Mouse (Mus musculus): ENCODE data around the gene Rmdn3.

The Rmdn3 gene

GRCm38 (mm10) chr2:119156681-119157572 is at the start of gene Rmdn3:
TSS of gene Rmdn3 (minus strand) at chr2:119157034.
- DNase-seq = peak; percentile 94

GRCm38 (mm10) chr2:119203871-119204460 is 47.1 kb upstream of the Rmdn3 start:
- no peak for DNase-seq

DNA sequence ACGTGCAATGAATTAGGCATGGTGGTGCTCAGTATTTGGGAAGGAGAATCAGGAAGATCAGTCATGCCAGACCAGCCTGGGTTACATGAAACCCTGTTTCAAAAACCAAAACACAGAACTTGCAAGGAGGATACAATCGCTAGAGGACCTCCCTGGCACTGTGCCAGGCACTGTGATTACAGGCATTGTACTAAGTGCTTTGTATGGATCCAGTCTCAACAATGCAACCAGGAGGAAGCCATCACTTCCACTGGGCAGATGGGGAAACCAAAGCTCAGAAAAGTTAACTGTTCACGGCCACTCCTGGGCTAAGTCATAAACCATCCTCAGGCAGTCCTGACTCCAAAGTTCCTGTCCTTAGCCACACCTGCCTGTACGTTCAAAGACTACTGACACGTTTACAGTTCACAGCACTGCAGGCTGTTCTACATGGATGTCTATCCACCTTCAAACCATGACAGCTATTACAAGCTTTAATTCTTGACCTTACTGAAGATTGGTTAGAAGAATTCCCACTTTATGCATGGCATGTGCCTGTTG is 46.1 kb upstream of the Rmdn3 start:
- DNase-seq = no peak

DNA sequence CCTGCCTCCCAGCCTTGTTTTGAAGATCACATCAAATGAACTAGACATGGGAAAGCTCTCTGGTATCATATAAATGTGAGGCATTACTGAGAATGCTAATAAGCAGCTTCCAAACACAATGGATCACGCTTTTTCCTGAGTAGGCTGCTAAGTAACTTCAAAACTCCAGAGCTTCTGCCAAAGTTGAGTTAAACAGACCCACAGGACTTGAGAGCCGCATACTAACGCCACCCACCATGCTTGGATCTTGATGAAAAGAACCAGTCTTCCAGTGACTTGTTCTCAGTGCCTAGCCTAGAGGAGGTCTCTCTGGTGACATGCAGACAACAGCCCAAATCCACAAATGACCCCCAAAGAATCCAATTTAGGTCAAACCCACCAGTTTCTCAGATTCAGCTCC is 42.1 kb upstream of the Rmdn3 start:
- DNase-seq = no peak

DNA sequence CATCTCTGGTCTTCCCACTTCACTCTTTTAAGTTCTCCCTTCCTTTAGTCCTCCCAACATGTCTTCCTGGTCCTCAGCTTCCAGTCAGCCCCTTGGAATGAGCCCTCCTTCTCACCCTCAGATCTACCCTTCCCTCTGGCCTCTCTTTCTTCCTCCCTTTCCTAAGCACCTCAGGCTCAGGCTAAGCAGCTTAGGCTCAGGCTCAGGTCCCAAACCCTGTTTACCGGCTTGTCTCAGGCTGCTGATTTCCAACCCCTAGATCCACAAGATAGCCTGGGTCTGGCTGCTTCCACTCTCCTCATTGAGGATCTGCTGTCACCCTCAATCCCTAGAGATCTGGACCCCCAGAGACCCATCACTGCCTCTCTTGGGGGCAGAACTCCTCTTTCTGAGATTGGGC is 41.2 kb upstream of the Rmdn3 start:
- no peak for DNase-seq

DNA sequence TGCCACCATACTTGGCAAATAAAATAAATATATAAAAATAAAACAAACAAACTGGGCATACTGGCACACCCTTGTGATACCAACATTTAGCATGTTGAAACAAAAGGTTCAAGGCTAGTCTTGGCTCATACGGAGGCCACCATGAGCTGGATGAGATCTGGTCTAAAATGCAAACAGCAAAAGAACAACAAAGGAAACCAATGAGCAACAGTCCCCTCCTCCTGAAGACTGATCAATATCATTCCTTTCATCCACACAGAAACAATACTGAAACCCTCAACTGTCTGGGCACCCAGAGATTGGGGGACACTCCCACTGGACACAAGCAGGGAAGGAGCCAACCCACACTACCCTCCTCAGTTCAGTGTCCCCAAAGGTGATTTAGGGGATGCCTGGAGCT is 40.7 kb upstream of the Rmdn3 start:
- no peak for DNase-seq

DNA sequence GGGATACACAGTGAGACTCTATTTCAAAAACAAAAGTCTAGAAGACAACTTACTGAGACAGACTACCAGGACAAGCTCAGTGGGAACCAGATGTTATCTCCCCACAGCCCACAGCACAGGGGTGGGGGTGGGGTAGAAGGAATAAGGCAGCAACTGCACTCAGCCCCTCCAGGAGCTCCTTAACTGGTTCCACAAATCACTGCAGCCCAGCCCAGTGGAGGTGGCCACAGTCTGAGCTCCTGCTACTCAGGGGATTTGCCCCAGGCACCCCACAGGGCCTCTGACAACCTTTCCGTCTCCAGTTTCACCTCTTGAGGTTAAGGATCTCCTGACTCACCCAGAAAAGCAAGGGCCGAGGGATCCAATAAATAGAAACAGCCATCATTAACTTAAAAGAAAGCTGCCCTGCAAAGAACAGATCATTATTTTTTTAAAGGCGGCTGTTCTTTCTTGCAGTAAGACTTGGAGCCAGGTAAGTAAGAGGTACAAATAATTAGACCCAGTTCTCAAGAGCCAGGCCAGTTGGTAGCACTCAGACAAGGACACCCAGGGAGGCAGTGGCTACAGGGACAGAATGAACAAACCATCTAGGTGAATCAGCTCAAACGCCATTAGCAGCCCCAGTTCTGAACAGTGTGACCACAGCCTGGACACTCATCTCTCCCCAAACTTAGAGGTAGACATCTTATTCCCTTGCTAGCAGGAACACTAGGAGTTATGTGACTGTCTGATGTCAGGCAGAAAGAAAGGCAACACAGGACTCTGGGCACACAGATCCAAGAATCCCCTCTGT is 39.7 kb upstream of the Rmdn3 start:
- no peak for DNase-seq

DNA sequence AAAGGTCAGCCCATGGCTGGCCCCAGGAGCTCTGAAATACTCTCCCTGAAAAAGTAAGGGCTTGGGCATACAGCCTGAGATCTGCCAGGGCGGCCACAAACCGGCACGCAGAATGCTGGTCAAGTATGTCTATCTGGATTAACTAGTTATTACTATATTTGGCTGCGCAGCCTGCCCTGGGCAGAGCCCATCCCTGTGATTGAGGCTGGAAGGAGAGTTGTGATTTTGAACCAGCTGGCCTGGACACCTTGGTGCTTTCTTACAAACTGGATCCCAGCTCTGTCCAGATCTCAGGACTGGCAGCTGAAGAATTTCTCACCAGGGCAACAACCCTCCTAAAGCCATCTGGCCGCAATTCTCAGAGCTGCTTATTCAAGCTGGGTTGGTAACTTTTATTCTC is 37.3 kb upstream of the Rmdn3 start:
- DNase-seq = no peak

DNA sequence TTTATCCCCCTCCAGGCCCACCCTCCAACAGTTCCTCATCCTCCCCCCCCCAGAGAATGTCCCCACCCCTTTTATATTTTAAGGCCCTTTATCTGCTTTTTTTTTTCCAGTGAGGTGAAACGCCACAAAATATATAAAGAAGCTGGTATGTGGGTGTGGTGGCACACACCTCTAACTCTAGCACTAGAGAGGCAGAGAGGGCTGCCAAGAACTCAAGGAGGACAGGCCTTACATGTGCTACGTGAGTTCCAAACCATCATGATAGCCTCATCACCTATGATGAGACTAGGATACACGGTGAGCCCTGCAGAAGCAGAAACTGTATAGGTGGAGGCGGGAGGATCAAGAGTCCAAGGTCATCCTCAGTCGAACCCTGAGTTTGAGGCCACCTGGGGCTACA is 34.1 kb upstream of the Rmdn3 start:
- DNase-seq = no peak

GRCm38 (mm10) chr2:119189029-119189710 is 32.3 kb upstream of the Rmdn3 start:
- peak; percentile 85 for DNase-seq

- DNase-seq = no peak
Observed at GRCm38 (mm10) chr2:119182914-119183313, 26.1 kb upstream of the Rmdn3 start.

- no peak for DNase-seq
Observed at GRCm38 (mm10) chr2:119177384-119177939, 20.6 kb upstream of the Rmdn3 start.

- DNase-seq = no peak
Observed at GRCm38 (mm10) chr2:119176761-119177160, 19.9 kb upstream of the Rmdn3 start.

DNA sequence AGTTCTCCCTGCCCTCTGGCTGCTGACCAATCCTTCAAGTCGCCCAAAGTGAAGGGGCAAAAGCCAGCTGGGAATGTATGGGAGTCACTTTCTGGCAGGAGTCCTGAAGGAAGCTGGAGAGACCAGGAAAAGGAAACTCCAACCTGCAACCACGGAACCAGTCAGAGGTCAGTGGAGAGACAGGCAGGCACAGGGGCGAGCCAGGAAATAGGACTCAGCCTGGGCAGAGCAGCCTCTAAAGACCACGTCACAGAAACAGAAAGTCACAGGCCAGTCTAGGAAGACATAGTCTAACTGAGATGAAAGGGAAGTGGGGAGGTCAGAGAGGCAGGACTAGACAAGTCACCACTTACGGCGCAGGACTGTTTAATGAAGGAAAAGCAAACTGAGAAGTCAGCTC is 18.8 kb upstream of the Rmdn3 start:
- DNase-seq = no peak

DNA sequence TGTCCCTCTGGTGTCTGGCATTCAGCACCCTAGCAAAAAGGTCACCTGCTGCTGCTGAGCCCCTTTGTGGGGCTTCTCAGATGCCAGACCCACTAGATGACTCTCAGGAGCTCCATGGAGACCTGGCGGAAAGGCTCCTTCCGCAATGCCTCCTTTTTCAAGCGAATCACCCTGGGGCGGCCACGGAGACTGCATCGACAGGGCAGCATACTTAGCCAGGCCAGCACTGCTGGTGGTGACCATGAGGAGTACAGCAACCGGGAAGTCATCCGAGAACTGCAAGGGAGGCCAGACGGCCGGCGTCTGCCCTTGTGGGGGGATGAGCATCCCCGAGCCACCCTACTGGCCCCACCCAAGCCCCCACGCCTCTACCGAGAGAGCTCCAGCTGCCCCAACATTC is 18.0 kb upstream of the Rmdn3 start:
- no peak for DNase-seq

DNA sequence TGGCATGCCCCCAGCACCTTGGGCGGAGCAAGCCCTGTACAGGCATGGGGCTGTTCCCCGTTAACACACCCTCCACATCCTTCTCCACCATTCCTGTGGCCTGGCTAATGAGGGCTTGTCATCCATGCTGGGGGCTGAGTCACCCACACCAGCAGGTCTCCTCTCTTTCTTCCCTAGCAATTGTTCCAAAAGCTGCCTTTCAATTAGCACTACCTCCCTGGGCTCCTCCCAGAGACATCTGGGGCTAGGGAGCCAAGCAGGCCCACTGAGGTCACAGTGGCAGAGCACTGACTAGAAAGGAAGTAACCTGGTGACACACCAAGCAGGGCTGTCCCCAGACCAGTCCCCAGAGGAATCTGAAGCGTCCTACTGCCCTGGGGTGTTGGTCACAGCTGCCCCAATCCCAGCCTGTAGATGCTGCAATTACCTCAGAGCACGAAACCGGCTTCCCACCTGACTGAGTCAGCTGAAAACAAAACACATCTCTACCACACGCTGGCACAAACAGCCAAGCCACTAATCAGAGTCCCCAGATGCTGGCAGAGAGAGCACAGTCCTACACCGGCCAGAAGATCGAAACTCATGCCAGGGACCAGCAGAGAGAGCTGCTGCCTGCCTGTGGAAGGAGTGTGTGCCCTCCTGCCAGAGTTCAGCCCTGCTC is 17.3 kb upstream of the Rmdn3 start, which contains the start of gene Gm14137:
Gene Gm14137, plus strand, starts transcription at position 519 of the 661 bp plus-strand sequence.
- DNase-seq = no peak

DNA sequence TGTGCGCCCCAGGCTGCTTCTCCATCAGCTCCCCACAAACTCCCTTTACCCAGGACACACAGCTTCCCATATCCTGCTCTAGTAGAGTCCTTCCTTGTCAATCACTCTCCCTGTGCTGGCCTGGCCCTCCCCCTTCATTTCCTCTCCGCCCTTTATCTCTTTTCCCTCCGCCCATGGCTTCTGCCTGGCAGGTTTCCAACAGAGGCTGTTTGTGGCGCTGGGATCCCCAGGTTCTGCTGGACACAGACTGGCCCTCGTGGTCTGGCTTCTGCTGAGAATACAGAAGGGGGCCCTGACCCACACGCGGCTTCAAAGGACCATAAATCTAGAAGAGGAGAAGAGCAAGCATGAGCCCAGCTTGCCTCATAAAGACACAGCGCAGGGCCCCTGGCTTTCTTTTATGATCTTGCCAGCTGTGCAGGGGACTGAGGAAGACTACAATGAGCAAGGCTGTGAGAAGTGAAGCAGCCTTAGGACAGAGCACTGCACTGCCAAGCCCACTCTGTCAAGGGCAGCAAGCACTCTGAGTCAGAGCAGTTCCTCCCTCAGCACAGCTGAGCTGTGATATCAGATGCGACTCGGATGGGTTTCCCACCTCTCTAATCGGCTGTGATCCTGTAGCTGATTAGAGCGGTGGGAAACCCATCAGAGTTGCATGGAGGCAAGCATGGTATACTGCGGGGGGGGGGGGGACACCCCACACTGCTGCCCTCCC is 16.2 kb upstream of the Rmdn3 start:
- DNase-seq = no peak

DNA sequence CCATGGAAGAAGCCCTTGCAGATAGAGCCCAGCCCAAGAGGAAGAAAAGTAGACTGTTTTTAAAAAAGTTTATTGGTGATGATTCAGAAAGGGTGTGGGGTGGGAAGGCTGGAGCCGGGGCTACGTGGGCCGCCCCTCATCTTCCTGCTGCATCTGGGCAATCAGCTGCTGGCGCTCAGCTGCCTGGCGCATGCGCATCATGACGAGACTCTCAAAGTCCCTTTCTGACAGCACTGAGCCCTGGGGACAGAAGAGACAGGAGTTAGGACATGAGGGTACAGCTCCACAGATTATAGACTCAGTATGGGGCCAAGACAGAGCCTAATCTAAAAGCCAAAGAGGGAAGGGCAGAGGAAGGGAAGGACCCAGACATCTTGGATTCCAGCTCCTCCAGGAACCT is 15.6 kb upstream of the Rmdn3 start:
- DNase-seq = no peak

GRCm38 (mm10) chr2:119171574-119171973 is 14.7 kb upstream of the Rmdn3 start:
- DNase-seq = no peak

- DNase-seq = no peak
Observed at GRCm38 (mm10) chr2:119170282-119170681, 13.4 kb upstream of the Rmdn3 start.

DNA sequence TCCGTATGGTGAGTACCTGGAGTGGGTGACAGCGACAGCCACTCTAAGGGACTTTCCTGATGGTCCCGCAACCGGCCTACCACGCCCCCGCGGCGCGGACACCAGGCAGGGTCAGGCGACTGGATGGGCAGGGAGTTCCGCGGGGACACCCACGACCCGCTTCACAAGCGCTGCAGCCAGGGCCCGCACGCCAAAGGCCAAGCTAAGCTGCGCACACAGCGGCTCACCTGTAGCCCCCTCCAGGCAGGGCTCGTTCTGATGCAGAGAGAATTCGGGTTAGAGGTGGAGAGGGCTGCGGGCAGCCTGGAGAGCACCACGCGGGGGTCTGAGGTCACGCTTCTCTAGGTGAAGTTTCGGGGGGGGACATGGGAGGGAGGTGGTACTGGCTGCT is 11.0 kb upstream of the Rmdn3 start:
- no peak for DNase-seq
